9 mouse cellular contexts compared by ENCODE assay signal in the genomic region with DNA sequence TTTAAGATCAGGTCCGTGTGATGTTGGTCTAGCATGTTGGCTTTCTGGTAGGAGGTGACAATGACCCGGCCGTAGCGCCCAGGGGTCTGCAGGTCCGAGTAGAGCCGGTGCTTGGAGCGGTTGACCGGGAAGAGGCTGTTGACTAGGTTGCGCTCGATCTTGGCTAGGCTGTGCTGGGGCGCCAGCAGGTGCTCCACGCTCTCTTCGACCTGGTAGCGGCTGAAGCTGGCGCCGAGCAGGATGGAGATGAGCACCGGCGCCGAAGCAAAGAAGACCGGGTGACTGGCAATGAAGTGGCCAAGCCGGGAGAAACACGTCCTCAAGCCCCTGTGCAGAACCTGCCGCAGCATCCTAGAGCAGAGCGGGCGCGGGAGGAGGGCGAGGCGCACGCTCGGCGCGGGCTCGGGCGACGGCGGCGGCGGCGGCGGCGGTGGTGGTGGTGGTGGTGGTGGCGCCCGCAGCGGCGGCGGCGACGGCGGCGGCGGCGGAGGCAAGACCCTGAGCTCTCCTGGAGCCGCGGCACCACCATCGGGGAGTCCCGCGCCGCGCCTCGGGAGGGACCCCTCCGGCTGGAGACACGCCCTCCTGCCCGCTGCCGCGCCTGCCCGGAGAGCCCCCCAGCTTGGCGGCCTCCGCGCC. TPM values are rescaled to one million over a fixed set of nuclear protein-coding genes. Genes with fewer than 3 reads are reported as not detected.
A peak's percentile ranks its signal among the peaks of the same experiment; 100 is the strongest.
DNase-seq lines count a peak whose midpoint lies in the region; ATAC-seq and TF ChIP-seq lines count a peak whose summit lies in the region.
"Had no signal": no experiment of that assay in that cellular context is flagged by ENCODE, and none has a peak within 500 bp of the region (broad histone marks: within the 10 kb centered on the region; RNA-seq: fewer than 3 reads in every experiment).

No protein-coding gene starts in this region.

- peak overlapping the region; percentile 83 for H3K4me2 ChIP-seq in forebrain, embryonic 11.5 days (ENCODE audit: low read depth, low read length, severe bottlenecking)
- H3K4me2 ChIP-seq in midbrain, embryonic 11.5 days = peak overlapping the region; percentile 78

- no peaks in the 10 kb centered on the region; the same call in 1 of the 2 replicates for H3K27me3 ChIP-seq in kidney, adult 2 months (replicated peaks; ENCODE audit: control insufficient read depth, insufficient read depth, low read length)
- H3K27me3 ChIP-seq in forebrain, embryonic 11.5 days (ENCODE audit: control insufficient read depth, insufficient read depth, low read length) = peaks cover 23% of the 10 kb centered on the region
- peaks cover 12% of the 10 kb centered on the region for H3K27me3 ChIP-seq in midbrain, embryonic 11.5 days (ENCODE audit: control insufficient read depth, insufficient read depth, low read length)

- H3K27ac ChIP-seq in kidney, adult 2 months (ENCODE audit: insufficient read depth, low read depth, low read length) = no peak overlapping the region
- no peak overlapping the region for H3K27ac ChIP-seq in forebrain, embryonic 11.5 days (ENCODE audit: low read depth, low read length)
- H3K27ac ChIP-seq in midbrain, embryonic 11.5 days (ENCODE audit: low read depth, low read length) = no peak overlapping the region

- H3K4me3 ChIP-seq in kidney, adult 2 months (ENCODE audit: insufficient read depth, low read depth, low read length) = peak overlapping the region; percentile 52
- H3K4me3 ChIP-seq in forebrain, embryonic 11.5 days (ENCODE audit: low read depth, low read length) = peak overlapping the region; percentile 44
- H3K4me3 ChIP-seq in midbrain, embryonic 11.5 days (ENCODE audit: low read depth, low read length) = peak overlapping the region; percentile 46

- DNase-seq in kidney, adult 2 months = peak; percentile 1
- no peak for DNase-seq in kidney, adult 11 months
- peak; percentile 52 for DNase-seq in brain, adult 2 months (ENCODE audit: low read depth, low spot score)
- DNase-seq in forebrain, embryonic 11.5 days (ENCODE audit: low spot score) = peak; percentile 65
- DNase-seq in layer of hippocampus, postnatal 10 days (ENCODE audit: low spot score in 2 of 2) = peak; percentile 14 to 34
- DNase-seq in midbrain, embryonic 11.5 days (ENCODE audit: low spot score, missing footprints) = peak; percentile 93
- no peak for DNase-seq in T-cell, adult 2 months (ENCODE audit: low spot score)
- DNase-seq in gastrocnemius, adult 18-20 months (ENCODE audit: low spot score) = no peak

- TF ChIP-seq POLR2A in kidney, adult 2 months (IDR thresholded peaks at IDR 0.05; ENCODE audit: low read depth, low read length) = no peak

- TF ChIP-seq CTCF in kidney, adult 2 months (conservative IDR thresholded peaks at IDR 0.05; ENCODE audit: insufficient read depth, insufficient read length, low read depth, low read length) = no peak

- H3K4me1 ChIP-seq in kidney, adult 2 months (ENCODE audit: control insufficient read depth, insufficient read depth, low read length) = no peaks in the 10 kb centered on the region
- no peaks in the 10 kb centered on the region for H3K4me1 ChIP-seq in forebrain, embryonic 11.5 days (replicated peaks; ENCODE audit: control insufficient read depth, insufficient read depth, low read length)
- no peaks in the 10 kb centered on the region for H3K4me1 ChIP-seq in midbrain, embryonic 11.5 days (ENCODE audit: control insufficient read depth, insufficient read depth, low read length)

- no peaks in the 10 kb centered on the region for H3K9me3 ChIP-seq in forebrain, embryonic 11.5 days (ENCODE audit: control insufficient read depth, low read length)
- no peaks in the 10 kb centered on the region for H3K9me3 ChIP-seq in midbrain, embryonic 11.5 days (ENCODE audit: control insufficient read depth, low read length)

- H3K36me3 ChIP-seq in kidney, adult 2 months (ENCODE audit: control insufficient read depth, insufficient read depth, low read length) = no peaks in the 10 kb centered on the region
- H3K36me3 ChIP-seq in forebrain, embryonic 11.5 days (ENCODE audit: control insufficient read depth, insufficient read depth, low read length) = no peaks in the 10 kb centered on the region
- no peaks in the 10 kb centered on the region for H3K36me3 ChIP-seq in midbrain, embryonic 11.5 days (ENCODE audit: control insufficient read depth, insufficient read depth, low read length)

- H3K9ac ChIP-seq in forebrain, embryonic 11.5 days (ENCODE audit: low read length) = peak overlapping the region; percentile 10; the same call in 1 of the 2 replicates
- H3K9ac ChIP-seq in midbrain, embryonic 11.5 days (ENCODE audit: low read length) = peak overlapping the region; percentile 40

- 1% methylated on average over 33 of the region's 69 CpGs for WGBS in kidney, adult 2 months
- WGBS in forebrain, embryonic 11.5 days = 23% methylated on average over 16 of the region's 69 CpGs
- 10% methylated on average over 28 of the region's 69 CpGs for WGBS in midbrain, embryonic 11.5 days

- ATAC-seq in forebrain, embryonic 11.5 days (replicated peaks; ENCODE audit: low FRiP score) = peak; percentile 76
- ATAC-seq in midbrain, embryonic 11.5 days (ENCODE audit: low FRiP score) = peak; percentile 62

RNA-seq across cellular contexts. Expression of gene Ptchd1, which starts 0.5 kb away (rescaled TPM):
- polyA plus RNA-seq in kidney, adult 2 months (2012; rRNA removed) = 0.22 and 0.46 TPM in 2 replicates
- polyA plus RNA-seq in forebrain, embryonic 11.5 days (2014; fragmentation: Nextera tagmentation; extraction: Ambion mirVana) = 0.55 and 0.72 TPM in 2 replicates
- 1 to 10 TPM; 6.9 to 7.5 TPM for total RNA-seq in layer of hippocampus, postnatal 10 days (2021)
- polyA plus RNA-seq in midbrain, embryonic 11.5 days (2014; fragmentation: Nextera tagmentation; extraction: Ambion mirVana) = 1.6 and 1.7 TPM in 2 replicates
- under 1 TPM in 1 of 2 experiments, not detected in 1; 0.26 TPM for total RNA-seq in gastrocnemius, adult 18-20 months (2021)
- polyA plus RNA-seq: large intestine, adult 2 months had no signal

RNA-seq across cellular contexts. Expression of gene Gm15155, which starts 1.5 kb away (rescaled TPM):
- not detected in 2 replicates for polyA plus RNA-seq in kidney, adult 2 months (2012; rRNA removed)
- polyA plus RNA-seq in forebrain, embryonic 11.5 days (2014; fragmentation: Nextera tagmentation; extraction: Ambion mirVana) = not detected in 2 replicates
- not detected for total RNA-seq in layer of hippocampus, postnatal 10 days (2021)
- polyA plus RNA-seq in midbrain, embryonic 11.5 days (2014; fragmentation: Nextera tagmentation; extraction: Ambion mirVana) = not detected in 2 replicates
- not detected for total RNA-seq in gastrocnemius, adult 18-20 months (2021)
- polyA plus RNA-seq: large intestine, adult 2 months had no signal

Comparison
In these comparisons a context has a peak if more than half of its experiments do, and no peak if none do; other contexts are left out.
1. DNase-seq: peak in kidney, adult 2 months (single experiment), brain, adult 2 months (single experiment), forebrain, embryonic 11.5 days (single experiment), layer of hippocampus, postnatal 10 days (2 of 2) and midbrain, embryonic 11.5 days (single experiment); none in kidney, adult 11 months (single experiment), T-cell, adult 2 months (single experiment) and gastrocnemius, adult 18-20 months (single experiment).
2. Peak in every context shown above with its lines, with median percentiles within 50 percentile points of each other: H3K4me3 ChIP-seq.